17 mouse cellular contexts compared by ENCODE assay signal in genomic region chr16:66793067-66793466, GRCm38 (mm10).
"Had no signal": no experiment of that assay in that cellular context is flagged by ENCODE, and none has a peak within 500 bp of the region (broad histone marks: within the 10 kb centered on the region; RNA-seq: fewer than 3 reads in every experiment).

No protein-coding gene starts in this region.

- DNase-seq: left cerebral cortex, postnatal 4 days; liver; liver, embryonic 13.5 days; liver, postnatal 0 days; lung, adult 18-20 months; lung, adult 2 months; lung, embryonic 14.5 days; lung, postnatal 10 days; lung, postnatal 14 days; lung, postnatal 36 days; lung, postnatal 4 days; midbrain, embryonic 14.5 days had no signal

- ATAC-seq: liver, embryonic 12.5 days; liver, postnatal 0 days; lung, postnatal 0 days; midbrain, embryonic 13.5 days; midbrain, embryonic 15.5 days; midbrain, embryonic 16.5 days had no signal
